Mouse (Mus musculus): Measurements from ENCODE around the gene Cnga4.
"Not testable (repeated sequence)": the region's sequence is repeated elsewhere in the genome, so short reads cannot be mapped to it uniquely, and the experiment has no call there.

GRCm38 (mm10) chr7:105453345-105453744 lies 49.0 kb downstream of the Cnga4 start:
- TF ChIP-seq CTCF (IDR thresholded peaks at IDR 0.05; ENCODE audit: low read depth, low read length); GATA1 (IDR thresholded peaks at IDR 0.05; ENCODE audit: borderline replicate concordance, low read length); TAL1 (conservative IDR thresholded peaks at IDR 0.05; ENCODE audit: low read depth, low read length); POLR2AphosphoS5 (IDR thresholded peaks at IDR 0.05; ENCODE audit: insufficient replicate concordance, low read depth, low read length): not testable (repeated sequence)

Measured in G1E (cell line).